Mouse (Mus musculus) forebrain, embryonic 16.5 days (tissue): ENCODE measurements around the gene Rreb1. TPM values are rescaled to one million over a fixed set of nuclear protein-coding genes. Genes with fewer than 3 reads are reported as not detected.

Source experiments
- ATAC-seq: fragments of 200-750 bp; cut with Nextera tagmentation; 2 replicates; pipeline ENCODE4 v1.8.0; 2017; ENCODE audit warnings: mild to moderate bottlenecking, moderate library complexity
- H3K27ac ChIP-seq: fragments of 300-500 bp; sonication (generic); 2 replicates; pipeline ENCODE4 v1.5.1; 2014; ENCODE audit warnings: low read length, control low read depth
- H3K27me3 ChIP-seq: fragments of 300-500 bp; sonication (generic); replicated peaks from 2 replicates; pipeline ENCODE4 v1.6.1; 2014; ENCODE audit warnings: low read length; ENCODE audit not compliant: control insufficient read depth, insufficient read depth
- H3K36me3 ChIP-seq: fragments of 300-500 bp; sonication (generic); 2 replicates; pipeline ENCODE4 v1.6.1; 2014; ENCODE audit not compliant: control insufficient read depth, insufficient read depth
- H3K4me1 ChIP-seq: fragments of 300-500 bp; sonication (generic); replicated peaks from 2 replicates; pipeline ENCODE4 v1.6.1; 2014; ENCODE audit warnings: low read length; ENCODE audit not compliant: control insufficient read depth, insufficient read depth
- H3K4me2 ChIP-seq: fragments of 300-500 bp; sonication (generic); 2 replicates; pipeline ENCODE4 v1.6.1; 2014; ENCODE audit warnings: mild to moderate bottlenecking, low read length, control low read depth
- H3K4me3 ChIP-seq: fragments of 300-500 bp; sonication (generic); replicated peaks from 2 replicates; pipeline ENCODE4 v1.5.1; 2014; ENCODE audit warnings: mild to moderate bottlenecking, low read length, control low read depth
- H3K9ac ChIP-seq: fragments of 300-500 bp; sonication (generic); replicated peaks from 2 replicates; pipeline ENCODE4 v1.6.1; 2014; ENCODE audit warnings: low read depth, low read length, control low read depth
- H3K9me3 ChIP-seq: fragments of 300-500 bp; sonication (generic); 2 replicates; pipeline ENCODE4 v1.6.1; 2016; ENCODE audit warnings: low read length; ENCODE audit not compliant: control insufficient read depth
- WGBS: fragments of 180-500 bp; shearing (Covaris S2); extraction: QIAGEN DNeasy Blood & Tissue Kit; methylation state at CpG from one replicate; pipeline ENCODE4 v1.1.7; 2014; 5-methylcytosine and 5-hydroxymethylcytosine counted together
- polyA plus RNA-seq: library from polyadenylated mRNA; unstranded; fragments of >200 nt; fragmentation: Nextera tagmentation; extraction: Ambion mirVana; gene quantifications from 2 replicates; pipeline ENCODE4 v1.2.1, GENCODE M21; 2015

Rreb1 gene
- polyA plus RNA-seq, 1 experiment from 2014 or later: 2.1 TPM

DNA sequence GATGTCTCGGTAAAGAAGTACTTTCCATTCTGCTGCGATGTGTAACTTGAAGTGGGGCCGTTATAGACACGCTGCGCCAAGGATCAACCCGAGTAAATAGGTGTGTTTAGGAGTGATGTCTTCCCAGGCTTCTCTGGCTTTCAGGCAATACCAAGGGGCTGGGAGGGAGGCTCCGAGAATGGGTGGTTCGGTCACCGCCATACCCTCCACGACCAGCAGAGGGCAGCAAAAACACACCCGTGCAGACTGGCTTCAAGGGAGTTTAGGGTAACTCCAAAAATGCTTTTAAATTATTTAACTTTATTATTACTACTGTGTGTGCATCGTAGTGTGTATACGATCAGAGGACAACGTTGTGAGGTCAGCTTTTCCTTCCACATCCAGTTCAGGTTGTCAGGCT lies 191.1 kb downstream of the Rreb1 start:
- peaks cover 10% of the 10 kb centered on the region for H3K4me1 ChIP-seq
- no peak overlapping the region for H3K4me2 ChIP-seq
- H3K9me3 ChIP-seq: no peaks in the 10 kb centered on the region
- no peak overlapping the region for H3K27ac ChIP-seq
- H3K4me3 ChIP-seq: no peak overlapping the region
- H3K9ac ChIP-seq: no peak overlapping the region
- peak; percentile 37 for ATAC-seq
- no peaks in the 10 kb centered on the region for H3K27me3 ChIP-seq
- WGBS: 8% methylated on average over 14 of the region's 14 CpGs
- H3K36me3 ChIP-seq: no peaks in the 10 kb centered on the region

DNA sequence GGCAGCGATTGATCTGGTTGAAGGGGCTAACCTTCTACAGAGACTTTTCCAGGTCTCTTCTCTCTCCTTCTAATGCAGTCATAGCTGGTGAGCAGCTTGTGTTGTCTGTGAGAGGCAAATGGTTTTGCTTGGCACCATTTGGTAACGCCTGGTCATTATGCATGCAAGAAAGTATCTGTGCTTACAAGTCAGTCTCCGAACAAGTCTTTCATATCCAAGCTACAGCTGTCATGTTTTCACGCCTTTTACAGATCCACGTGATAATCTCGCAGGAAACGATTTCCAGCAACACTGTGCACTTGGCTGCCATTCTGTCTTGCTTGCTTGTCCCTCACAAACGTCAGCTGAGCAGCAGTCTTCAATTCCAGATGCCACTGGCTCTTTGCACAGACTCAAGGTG lies 191.8 kb downstream of the Rreb1 start:
- Histone ChIP-seq H3K4me2 (no peak overlapping the region), H3K4me3 (no peak overlapping the region), H3K9me3 (no peaks in the 10 kb centered on the region), H3K27ac (peak overlapping the region; percentile 52; the same call in 1 of the 2 replicates), H3K4me1 (peaks cover 7% of the 10 kb centered on the region), H3K27me3 (no peaks in the 10 kb centered on the region), H3K9ac (no peak overlapping the region), H3K36me3 (no peaks in the 10 kb centered on the region)
- ATAC-seq: peak; percentile 81
- WGBS: 44% methylated on average over 8 of the region's 8 CpGs

DNA sequence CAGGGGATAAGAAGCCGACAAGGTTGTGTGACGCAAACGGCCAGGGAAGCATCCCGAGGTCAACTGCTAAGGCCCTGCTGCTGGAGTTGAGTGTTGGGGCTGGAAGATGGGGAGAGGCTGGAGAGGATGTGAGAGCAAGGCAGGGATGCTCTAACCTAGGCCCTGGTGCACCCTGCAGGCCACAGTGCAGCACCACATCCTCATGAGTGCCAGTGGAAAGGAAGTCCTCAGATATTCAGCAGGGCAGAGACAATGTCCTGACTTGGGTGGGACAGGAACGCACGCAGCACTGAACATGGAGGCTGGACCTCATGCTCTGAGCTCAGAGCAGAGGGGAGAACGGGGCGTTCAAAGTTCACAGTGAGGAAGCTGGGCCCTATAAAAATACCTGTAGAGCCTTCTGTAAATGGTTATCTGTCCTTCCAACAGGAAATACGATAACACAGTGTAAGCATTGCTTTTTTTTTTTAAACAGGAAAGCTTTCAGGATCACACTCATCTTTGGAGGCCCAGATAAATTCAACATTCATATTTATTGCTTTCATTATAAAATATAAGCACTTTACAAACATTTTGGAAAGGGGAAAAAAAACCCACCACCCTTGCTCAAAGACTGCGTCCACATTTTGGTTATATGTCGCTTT lies 192.8 kb downstream of the Rreb1 start:
- Histone ChIP-seq H3K4me3 (no peak overlapping the region), H3K27ac (no peak overlapping the region), H3K27me3 (no peaks in the 10 kb centered on the region), H3K36me3 (no peaks in the 10 kb centered on the region), H3K9ac (no peak overlapping the region), H3K4me1 (peaks cover 7% of the 10 kb centered on the region), H3K4me2 (no peak overlapping the region), H3K9me3 (no peaks in the 10 kb centered on the region)
- 87% methylated on average over 11 of the region's 11 CpGs for WGBS
- no peak for ATAC-seq

DNA sequence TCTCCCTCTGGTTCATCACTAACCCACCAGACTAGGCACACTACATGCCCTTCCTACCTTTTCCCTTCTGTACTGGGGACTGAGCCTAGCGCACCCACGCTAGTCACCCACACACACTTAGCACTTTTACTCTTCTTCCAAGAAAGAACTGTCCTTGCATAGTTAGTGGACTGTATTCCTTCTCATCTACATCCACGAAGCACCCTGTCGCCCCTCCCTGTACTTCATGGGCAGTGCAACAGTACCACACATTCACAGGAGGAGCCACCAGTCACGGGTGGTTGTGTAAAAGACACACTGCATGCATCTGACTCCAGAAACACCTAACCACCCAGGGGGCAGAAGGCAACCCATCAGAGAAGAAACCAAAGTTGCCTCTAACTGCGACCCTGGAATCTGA lies 195.8 kb downstream of the Rreb1 start:
- Histone ChIP-seq H3K27ac (no peak overlapping the region), H3K36me3 (peaks cover 17% of the 10 kb centered on the region)
- WGBS: 91% methylated on average over 6 of the region's 6 CpGs

DNA sequence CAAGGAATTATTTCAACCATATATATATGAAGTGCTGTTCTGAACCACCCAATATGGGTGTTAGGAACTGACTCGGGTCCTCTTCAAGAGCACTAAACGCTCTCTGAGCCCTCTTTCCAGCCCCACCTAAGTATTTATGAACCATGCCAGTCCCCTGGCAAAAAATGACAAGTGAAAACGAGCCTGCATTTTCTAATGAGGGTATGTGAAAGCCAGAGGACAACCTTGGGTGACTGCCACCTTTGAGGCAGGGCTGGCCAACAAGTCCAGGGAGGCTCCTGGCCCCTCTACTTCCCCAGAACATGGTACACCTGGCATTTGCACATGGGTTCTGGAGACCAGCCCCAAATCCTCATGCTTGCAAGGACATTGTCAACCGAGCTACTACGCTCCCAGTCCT lies 196.5 kb downstream of the Rreb1 start:
- H3K9ac ChIP-seq: no peak overlapping the region
- H3K36me3 ChIP-seq: peaks cover 20% of the 10 kb centered on the region
- no peak for ATAC-seq
- H3K9me3 ChIP-seq: no peaks in the 10 kb centered on the region
- H3K27me3 ChIP-seq: no peaks in the 10 kb centered on the region
- H3K27ac ChIP-seq: no peak overlapping the region
- WGBS: 76% methylated on average over 5 of the region's 5 CpGs
- peaks cover 2% of the 10 kb centered on the region; the same call in 1 of the 2 replicates for H3K4me1 ChIP-seq
- H3K4me2 ChIP-seq: no peak overlapping the region
- no peak overlapping the region for H3K4me3 ChIP-seq

More for the DNA sequence above, 195.8 kb downstream of the Rreb1 start:
- no peaks in the 10 kb centered on the region for H3K9me3 ChIP-seq
- H3K27me3 ChIP-seq: no peaks in the 10 kb centered on the region
- H3K4me2 ChIP-seq: no peak overlapping the region
- no peak overlapping the region for H3K4me3 ChIP-seq
- no peak for ATAC-seq
- H3K4me1 ChIP-seq: peaks cover 7% of the 10 kb centered on the region
- no peak overlapping the region for H3K9ac ChIP-seq

DNA sequence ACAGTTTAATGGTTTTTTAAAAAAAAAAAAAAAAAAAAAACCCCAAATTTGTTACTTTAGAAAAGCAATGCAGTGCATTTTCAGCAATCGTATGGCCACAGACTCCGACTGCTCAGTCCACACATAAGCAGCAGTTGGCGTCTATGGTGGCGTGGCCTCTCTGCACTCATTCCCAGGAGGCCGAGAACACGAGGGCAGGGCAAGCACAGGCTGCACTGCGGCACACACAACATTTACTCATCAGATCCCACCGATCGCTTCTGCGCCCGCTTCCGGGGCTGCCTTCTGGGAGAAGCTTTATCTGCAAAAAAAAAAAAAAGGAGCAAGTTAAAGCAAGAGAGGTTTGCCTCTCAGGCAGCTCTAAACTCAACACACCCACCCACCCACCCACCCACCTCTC lies 201.3 kb downstream of the Rreb1 start:
- no peak for ATAC-seq
- Histone ChIP-seq H3K27ac (no peak overlapping the region), H3K9ac (no peak overlapping the region), H3K36me3 (peaks cover 44% of the 10 kb centered on the region), H3K9me3 (no peaks in the 10 kb centered on the region), H3K4me1 (no peaks in the 10 kb centered on the region), H3K4me3 (no peak overlapping the region), H3K27me3 (no peaks in the 10 kb centered on the region), H3K4me2 (no peak overlapping the region)
- 91% methylated on average over 12 of the region's 12 CpGs for WGBS

DNA sequence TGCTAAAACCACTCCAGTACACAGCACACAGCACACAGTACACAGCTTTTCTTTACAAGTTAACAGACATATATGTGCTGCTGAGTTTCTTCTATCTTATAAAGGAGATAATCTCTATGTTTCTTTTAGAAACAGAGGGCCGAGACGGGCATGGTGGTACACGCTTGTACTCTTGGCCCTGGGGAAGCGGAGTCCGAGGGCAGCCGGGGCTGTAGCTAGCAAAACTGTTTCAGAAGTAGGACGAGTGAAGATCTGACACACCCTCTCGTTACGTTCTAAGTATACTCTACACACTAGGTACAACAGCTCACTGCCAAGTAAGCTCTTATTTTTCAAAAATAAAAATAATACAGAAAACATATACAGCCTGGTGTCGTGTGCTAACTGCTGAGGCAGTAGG lies 202.1 kb downstream of the Rreb1 start:
- H3K9ac ChIP-seq: no peak overlapping the region
- H3K4me2 ChIP-seq: no peak overlapping the region
- no peak overlapping the region for H3K4me3 ChIP-seq
- H3K27me3 ChIP-seq: no peaks in the 10 kb centered on the region
- no peak overlapping the region for H3K27ac ChIP-seq
- no peaks in the 10 kb centered on the region for H3K9me3 ChIP-seq
- H3K4me1 ChIP-seq: no peaks in the 10 kb centered on the region
- ATAC-seq: no peak
- 96% methylated on average over 10 of the region's 10 CpGs for WGBS
- H3K36me3 ChIP-seq: peaks cover 48% of the 10 kb centered on the region

DNA sequence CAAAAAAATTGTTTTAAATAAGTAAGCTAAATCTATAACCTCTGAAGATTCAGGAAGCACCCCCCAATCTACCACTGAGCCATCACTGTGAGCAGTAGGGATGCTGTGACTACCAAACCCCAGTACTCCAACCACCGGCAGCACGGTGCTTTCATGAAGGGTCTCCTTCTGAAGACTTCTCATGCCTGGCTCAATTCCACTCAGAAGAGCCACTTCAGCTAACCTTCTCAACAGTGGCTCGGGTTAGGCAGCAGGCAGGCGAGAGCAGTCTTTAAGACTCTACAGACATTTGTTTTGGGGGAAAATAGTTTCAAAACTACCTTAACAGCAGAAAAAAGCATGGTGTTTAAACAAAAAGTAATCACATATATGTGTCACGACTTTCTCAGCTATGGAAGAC lies 202.9 kb downstream of the Rreb1 start:
- no peaks in the 10 kb centered on the region for H3K9me3 ChIP-seq
- ATAC-seq: no peak
- no peak overlapping the region for H3K9ac ChIP-seq
- no peaks in the 10 kb centered on the region for H3K4me1 ChIP-seq
- H3K27me3 ChIP-seq: no peaks in the 10 kb centered on the region
- H3K4me3 ChIP-seq: no peak overlapping the region
- peaks cover 54% of the 10 kb centered on the region for H3K36me3 ChIP-seq
- no peak overlapping the region for H3K27ac ChIP-seq
- no peak overlapping the region for H3K4me2 ChIP-seq
- WGBS: 94% methylated on average over 5 of the region's 5 CpGs

DNA sequence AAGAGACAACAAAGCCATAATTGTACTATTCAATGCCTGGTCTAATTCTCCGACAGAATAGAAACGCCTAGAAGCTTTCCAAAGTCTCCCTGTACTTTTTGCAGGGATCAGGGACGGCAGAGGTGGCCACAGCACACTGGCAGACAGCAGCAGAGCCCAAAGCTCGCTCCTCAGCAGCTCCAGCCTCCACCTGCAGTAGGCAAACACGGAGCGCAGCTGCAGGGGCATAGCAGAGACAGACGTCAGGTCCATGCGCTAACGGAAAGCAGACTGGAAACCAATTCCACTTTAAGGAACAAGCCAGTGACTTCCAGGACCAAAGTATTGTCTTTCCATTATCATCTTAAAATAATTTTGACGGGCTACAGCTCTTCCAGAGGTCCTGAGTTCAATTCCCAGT lies 208.0 kb downstream of the Rreb1 start:
- ATAC-seq: no peak
- 80% methylated on average over 10 of the region's 10 CpGs for WGBS
- no peak overlapping the region for H3K4me3 ChIP-seq
- no peaks in the 10 kb centered on the region for H3K4me1 ChIP-seq
- no peak overlapping the region for H3K27ac ChIP-seq
- H3K36me3 ChIP-seq: peaks cover 47% of the 10 kb centered on the region
- H3K27me3 ChIP-seq: no peaks in the 10 kb centered on the region
- no peaks in the 10 kb centered on the region for H3K9me3 ChIP-seq
- H3K9ac ChIP-seq: no peak overlapping the region
- H3K4me2 ChIP-seq: no peak overlapping the region

DNA sequence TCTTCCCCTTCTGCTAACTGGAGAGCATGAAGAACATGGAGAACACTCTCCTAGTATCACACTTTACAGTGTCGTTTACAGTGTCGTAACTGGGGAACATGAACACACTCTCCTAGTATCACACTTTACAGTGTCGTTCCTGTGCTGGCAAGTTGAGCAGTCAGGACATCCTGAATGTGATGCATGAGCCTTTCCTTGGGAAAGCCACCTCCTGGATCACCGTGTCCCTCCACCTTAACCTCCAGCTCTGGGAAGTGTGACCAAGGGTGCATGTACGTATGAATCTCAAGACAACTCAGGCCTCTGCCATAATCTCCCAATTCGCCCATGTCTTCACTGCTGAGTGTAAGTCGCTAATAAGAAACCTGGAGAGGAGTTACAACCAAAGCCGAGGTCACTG lies 211.5 kb downstream of the Rreb1 start:
- no peaks in the 10 kb centered on the region for H3K27me3 ChIP-seq
- H3K4me3 ChIP-seq: no peak overlapping the region
- H3K36me3 ChIP-seq: peaks cover 27% of the 10 kb centered on the region
- H3K9me3 ChIP-seq: no peaks in the 10 kb centered on the region
- H3K4me1 ChIP-seq: peaks cover 8% of the 10 kb centered on the region
- ATAC-seq: no peak
- H3K9ac ChIP-seq: no peak overlapping the region
- no peak overlapping the region for H3K4me2 ChIP-seq
- 93% methylated on average over 8 of the region's 8 CpGs for WGBS
- no peak overlapping the region for H3K27ac ChIP-seq
